Mouse (Mus musculus) forebrain, embryonic 10.5 days (tissue): ENCODE measurements around the gene Pgm3. TPM values are rescaled to one million over a fixed set of nuclear protein-coding genes. Genes with fewer than 3 reads are reported as not detected.

ENCODE experiments used
- DNase-seq: peaks from one replicate; pipeline ENCODE4 v3.0.0-alpha.2; 2017; ENCODE audit warnings: low spot score; ENCODE audit errors: extremely low spot score
- H3K27ac ChIP-seq: fragments of 300-500 bp; sonication (generic); 2 replicates; pipeline ENCODE4 v1.5.1; 2016; ENCODE audit warnings: mild to moderate bottlenecking
- H3K27me3 ChIP-seq: fragments of 300-500 bp; sonication (generic); 2 replicates; pipeline ENCODE4 v1.6.1; 2016; ENCODE audit warnings: mild to moderate bottlenecking; ENCODE audit not compliant: poor library complexity, severe bottlenecking
- H3K36me3 ChIP-seq: fragments of 300-500 bp; sonication (generic); replicated peaks from 2 replicates; pipeline ENCODE4 v1.6.1; 2016; ENCODE audit warnings: mild to moderate bottlenecking, moderate library complexity
- H3K4me1 ChIP-seq: fragments of 300-500 bp; sonication (generic); 2 replicates; pipeline ENCODE4 v1.6.1; 2016
- H3K4me3 ChIP-seq: fragments of 300-500 bp; sonication (generic); 2 replicates; pipeline ENCODE4 v1.5.1; 2016; ENCODE audit warnings: mild to moderate bottlenecking, moderate library complexity
- H3K9me3 ChIP-seq: fragments of 300-500 bp; sonication (generic); 2 replicates; pipeline ENCODE4 v1.6.1; 2016; ENCODE audit warnings: mild to moderate bottlenecking, moderate library complexity
- WGBS: fragments of 180-500 bp; shearing (Covaris S2); methylation state at CpG from one replicate; pipeline ENCODE4 v1.1.7; 2016; 5-methylcytosine and 5-hydroxymethylcytosine counted together
- polyA plus RNA-seq: library from polyadenylated mRNA; unstranded; fragments of >200 nt; fragmentation: Nextera tagmentation; extraction: Ambion mirVana; gene quantifications from 2 replicates; pipeline ENCODE4 v1.2.1, GENCODE M21; 2016

Pgm3 gene
- polyA plus RNA-seq, 1 experiment from 2014 or later = 34.6 TPM

DNA sequence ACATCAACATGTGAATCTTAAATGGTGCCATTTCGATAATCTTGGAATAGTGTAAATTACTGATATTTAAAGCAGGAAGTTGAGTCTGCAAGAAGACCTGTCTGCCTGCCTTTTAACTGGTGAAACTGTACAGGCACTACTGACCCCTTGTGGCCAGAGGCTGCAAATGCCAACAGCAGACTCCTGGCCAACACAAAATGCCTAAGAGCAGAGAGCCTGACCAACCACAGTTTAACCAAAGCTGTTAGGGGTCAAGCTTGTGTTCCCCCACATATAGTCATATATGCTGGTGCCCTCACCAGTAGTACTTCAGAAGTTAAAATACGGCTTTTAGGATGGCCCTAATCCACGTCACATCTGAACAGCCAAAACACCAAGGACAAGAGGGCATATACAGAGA is 12.1 kb upstream of the Pgm3 start:
- H3K4me1 ChIP-seq = no peaks in the 10 kb centered on the region
- H3K36me3 ChIP-seq = no peaks in the 10 kb centered on the region
- H3K9me3 ChIP-seq = no peaks in the 10 kb centered on the region
- H3K4me3 ChIP-seq = no peak overlapping the region
- H3K27me3 ChIP-seq = no peaks in the 10 kb centered on the region
- DNase-seq = peak; percentile 56
- H3K27ac ChIP-seq = no peak overlapping the region
- WGBS = 58% methylated on average over 3 of the region's 3 CpGs

GRCm38 (mm10) chr9:86579657-86580056 is 8.0 kb upstream of the Pgm3 start:
- no peaks in the 10 kb centered on the region for H3K9me3 ChIP-seq
- no peaks in the 10 kb centered on the region for H3K27me3 ChIP-seq
- H3K4me3 ChIP-seq = no peak overlapping the region
- peaks cover 13% of the 10 kb centered on the region for H3K4me1 ChIP-seq
- DNase-seq = no peak
- H3K27ac ChIP-seq = no peak overlapping the region
- WGBS = 96% methylated on average over 10 of the region's 10 CpGs
- H3K36me3 ChIP-seq = no peaks in the 10 kb centered on the region

- WGBS = 92% methylated on average over 6 of the region's 6 CpGs
Observed at GRCm38 (mm10) chr9:86575178-86575577, 3.5 kb upstream of the Pgm3 start.

GRCm38 (mm10) chr9:86573616-86574303 is 2.1 kb upstream of the Pgm3 start:
- 89% methylated on average over 20 of the region's 20 CpGs for WGBS
- H3K4me3 ChIP-seq = no peak overlapping the region

More at GRCm38 (mm10) chr9:86575178-86575577, 3.5 kb upstream of the Pgm3 start:
- Histone ChIP-seq H3K27me3 (no peaks in the 10 kb centered on the region), H3K4me3 (no peak overlapping the region), H3K27ac (no peak overlapping the region), H3K4me1 (peaks cover 35% of the 10 kb centered on the region), H3K9me3 (no peaks in the 10 kb centered on the region), H3K36me3 (no peaks in the 10 kb centered on the region)
- DNase-seq = no peak

GRCm38 (mm10) chr9:86572636-86573291 is 1.1 kb upstream of the Pgm3 start:
- 9% methylated on average over 13 of the region's 13 CpGs for WGBS
- DNase-seq = peak; percentile 79
- no peak overlapping the region for H3K27ac ChIP-seq

More at GRCm38 (mm10) chr9:86573616-86574303, 2.1 kb upstream of the Pgm3 start:
- H3K27ac ChIP-seq = no peak overlapping the region
- no peaks in the 10 kb centered on the region for H3K9me3 ChIP-seq
- no peaks in the 10 kb centered on the region for H3K27me3 ChIP-seq
- DNase-seq = no peak
- peaks cover 10% of the 10 kb centered on the region for H3K36me3 ChIP-seq
- H3K4me1 ChIP-seq = peaks cover 35% of the 10 kb centered on the region

GRCm38 (mm10) chr9:86572196-86572595 is 554 bp upstream of the Pgm3 start:
- Histone ChIP-seq H3K27me3 (no peaks in the 10 kb centered on the region), H3K9me3 (no peaks in the 10 kb centered on the region), H3K4me1 (peaks cover 31% of the 10 kb centered on the region), H3K27ac (peak overlapping the region; percentile 83), H3K36me3 (peaks cover 15% of the 10 kb centered on the region), H3K4me3 (peak overlapping the region; percentile 74)
- DNase-seq = no peak
- WGBS = under 1% methylated on average over 25 of the region's 25 CpGs

More at GRCm38 (mm10) chr9:86572636-86573291, 1.1 kb upstream of the Pgm3 start:
- H3K9me3 ChIP-seq = no peaks in the 10 kb centered on the region
- peak overlapping the region; percentile 74 for H3K4me3 ChIP-seq
- no peaks in the 10 kb centered on the region for H3K27me3 ChIP-seq
- H3K4me1 ChIP-seq = peaks cover 35% of the 10 kb centered on the region
- H3K36me3 ChIP-seq = peaks cover 14% of the 10 kb centered on the region

DNA sequence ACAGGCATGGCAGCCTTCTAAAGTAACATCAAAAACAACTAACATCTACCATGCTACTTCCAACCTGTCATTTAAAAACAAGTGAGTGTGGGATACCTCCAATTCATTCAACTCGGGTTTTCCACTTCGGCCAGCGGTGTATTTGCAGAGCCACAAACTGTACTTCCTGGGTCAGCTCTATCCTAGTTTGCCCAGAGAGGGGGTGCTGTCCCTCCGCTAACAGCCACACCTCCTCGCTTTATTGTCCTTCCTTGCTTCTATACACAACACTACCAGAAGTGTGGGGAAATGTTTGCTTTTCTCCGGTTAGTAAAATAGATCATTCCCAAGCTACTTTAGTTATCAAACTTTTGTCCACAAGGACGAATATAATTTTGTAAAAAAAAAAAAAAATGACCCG is 696 bp downstream of the Pgm3 start:
- no peaks in the 10 kb centered on the region for H3K27me3 ChIP-seq
- 25% methylated on average over 8 of the region's 8 CpGs for WGBS
- H3K36me3 ChIP-seq = peaks cover 25% of the 10 kb centered on the region
- peaks cover 22% of the 10 kb centered on the region for H3K4me1 ChIP-seq
- peak overlapping the region; percentile 74 for H3K4me3 ChIP-seq
- H3K9me3 ChIP-seq = no peaks in the 10 kb centered on the region
- DNase-seq = no peak
- no peak overlapping the region for H3K27ac ChIP-seq

- Histone ChIP-seq H3K27me3 (no peaks in the 10 kb centered on the region), H3K36me3 (peaks cover 31% of the 10 kb centered on the region), H3K27ac (no peak overlapping the region), H3K9me3 (no peaks in the 10 kb centered on the region), H3K4me1 (peaks cover 22% of the 10 kb centered on the region), H3K4me3 (peak overlapping the region; percentile 74; the same call in 1 of the 2 replicates)
- WGBS = 89% methylated on average over 10 of the region's 10 CpGs
- DNase-seq = no peak
Observed at GRCm38 (mm10) chr9:86570261-86570890, 1.3 kb downstream of the Pgm3 start.

DNA sequence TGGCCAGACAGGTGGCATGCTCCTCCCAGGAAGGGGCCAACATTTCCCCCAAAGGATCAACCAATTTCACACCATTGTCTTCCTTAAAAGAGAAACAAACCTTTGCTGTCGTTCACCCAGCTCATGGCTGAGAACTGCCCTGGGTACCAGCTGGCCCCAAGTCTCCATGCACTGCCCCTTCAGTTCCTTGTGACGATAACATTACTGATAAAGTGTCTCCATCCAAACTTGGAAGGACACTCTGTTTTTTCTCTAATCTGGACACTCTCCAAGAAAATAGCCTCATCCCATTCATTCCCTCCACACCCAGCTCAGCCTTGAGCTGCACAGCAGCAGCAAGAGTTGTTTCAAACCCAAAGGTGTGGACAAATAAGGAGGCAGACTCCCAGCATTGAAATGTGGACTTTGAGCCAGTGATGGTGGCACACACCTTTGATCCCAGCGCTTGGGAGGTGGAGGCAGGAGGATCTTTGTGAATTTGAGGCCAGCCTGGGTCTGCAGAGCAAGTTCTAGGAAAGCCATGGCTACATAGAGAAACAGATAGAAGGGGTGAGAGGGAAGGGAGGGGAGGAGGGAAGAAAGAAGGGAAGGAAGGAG is 2.2 kb downstream of the Pgm3 start:
- Histone ChIP-seq H3K9me3 (no peaks in the 10 kb centered on the region), H3K27me3 (no peaks in the 10 kb centered on the region), H3K27ac (no peak overlapping the region), H3K4me3 (no peak overlapping the region), H3K4me1 (peaks cover 22% of the 10 kb centered on the region), H3K36me3 (peaks cover 41% of the 10 kb centered on the region)
- 94% methylated on average over 3 of the region's 3 CpGs for WGBS
- DNase-seq = no peak

- 92% methylated on average over 3 of the region's 3 CpGs for WGBS
- H3K36me3 ChIP-seq = peaks cover 93% of the 10 kb centered on the region
- DNase-seq = no peak
Observed at GRCm38 (mm10) chr9:86560543-86560942, 11.1 kb downstream of the Pgm3 start.

GRCm38 (mm10) chr9:86554641-86555040 is 17.0 kb downstream of the Pgm3 start:
- Histone ChIP-seq H3K27me3 (no peaks in the 10 kb centered on the region), H3K9me3 (no peaks in the 10 kb centered on the region), H3K4me1 (no peaks in the 10 kb centered on the region), H3K36me3 (peaks cover 81% of the 10 kb centered on the region), H3K27ac (no peak overlapping the region), H3K4me3 (no peak overlapping the region)
- DNase-seq = no peak
- 96% methylated on average over 4 of the region's 4 CpGs for whole genome bisulfite sequencing

More at GRCm38 (mm10) chr9:86560543-86560942, 11.1 kb downstream of the Pgm3 start:
- Histone ChIP-seq H3K27ac (no peak overlapping the region), H3K27me3 (no peaks in the 10 kb centered on the region), H3K4me3 (no peak overlapping the region), H3K9me3 (no peaks in the 10 kb centered on the region), H3K4me1 (no peaks in the 10 kb centered on the region)

DNA sequence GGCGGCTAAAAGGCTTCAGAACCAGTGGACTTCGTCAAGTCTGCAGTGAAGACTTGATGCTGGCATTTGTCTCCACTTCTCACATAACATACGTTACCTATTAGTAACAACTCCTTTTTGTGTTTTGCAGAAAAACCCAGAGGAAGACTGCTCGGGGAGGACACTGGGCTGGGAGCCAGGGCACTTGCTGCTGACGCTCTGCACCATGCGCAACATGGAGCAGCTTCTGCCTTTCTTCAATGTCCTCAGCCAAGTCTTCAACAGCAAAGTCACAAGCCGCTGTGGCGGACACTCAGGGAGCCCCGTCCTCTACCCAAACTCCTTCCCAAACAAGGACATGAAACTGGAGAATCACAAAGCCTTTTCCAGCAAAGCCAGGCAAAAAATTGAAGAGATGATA is 17.8 kb downstream of the Pgm3 start:
- Histone ChIP-seq H3K27ac (no peak overlapping the region), H3K9me3 (no peaks in the 10 kb centered on the region), H3K4me3 (no peak overlapping the region), H3K4me1 (no peaks in the 10 kb centered on the region), H3K27me3 (no peaks in the 10 kb centered on the region), H3K36me3 (peaks cover 81% of the 10 kb centered on the region)
- WGBS = 89% methylated on average over 9 of the region's 9 CpGs
- DNase-seq = no peak
